Mouse (Mus musculus) forebrain, embryonic 13.5 days (tissue): Measurements from ENCODE around the gene Znhit6. TPM values are rescaled to one million over a fixed set of nuclear protein-coding genes. Genes with fewer than 3 reads are reported as not detected.

Experiments
- polyA plus RNA-seq: library from polyadenylated mRNA; unstranded; fragments of >200 nt; fragmentation: Nextera tagmentation; extraction: Ambion mirVana; gene quantifications from 2 replicates; pipeline ENCODE4 v1.2.1, GENCODE M21; 2015

Znhit6 gene
- polyA plus RNA-seq, 1 experiment from 2014 or later = 34.9 TPM

Other genes with a start within 250 kb of the Znhit6 start
- gene Ccn1, start 73.8 kb downstream of the Znhit6 start, polyA plus RNA-seq = 32.9 and 35.6 TPM in 2 replicates
- gene Ddah1, start 182.5 kb downstream of the Znhit6 start, polyA plus RNA-seq = 128 and 149 TPM in 2 replicates